Mouse (Mus musculus): ENCODE measurements at regions not wholly inside any gene's neighbourhood (a gene's known extent, or its start where the extent isn't known, plus 50 kb on each side); places are given as distances from the start of the nearest gene placed in this dataset.

DNA sequence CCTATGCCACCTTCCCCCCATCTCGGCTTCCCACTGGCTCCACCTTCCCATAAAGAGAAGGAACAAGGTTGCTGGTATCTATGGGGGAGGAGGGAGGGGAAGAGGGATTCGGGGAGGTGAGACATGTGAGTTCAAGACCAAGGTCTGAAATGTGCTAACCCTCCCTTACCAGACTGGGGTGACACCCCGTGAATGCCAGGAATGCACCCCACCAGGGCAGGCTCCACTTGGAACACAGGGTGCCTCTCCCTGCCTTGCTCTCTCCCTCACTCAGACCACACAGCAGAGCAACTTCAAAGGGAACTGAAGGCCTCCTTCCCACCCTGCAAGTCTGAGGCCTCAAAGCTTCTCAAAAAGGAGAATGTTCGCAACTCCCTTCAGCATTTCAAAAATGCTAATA, 230.5 kb upstream of the Rgma start:
- no peak for TF ChIP-seq CTCF (IDR thresholded peaks at IDR 0.05; ENCODE audit: low read depth)
- TF ChIP-seq EP300 (optimal IDR thresholded peaks at IDR 0.05): no peak
